Mouse (Mus musculus) bone marrow, adult 2 months (tissue): Measurements from ENCODE around the gene Cacnb2.

Experiments used
- CTCF ChIP-seq: fragments of 200-500 bp; IDR thresholded peaks from 2 replicates; pipeline ENCODE4 v1.5.1; 2011; ENCODE audit warnings: low read length, control low read depth; ENCODE audit not compliant: control insufficient read depth, insufficient read depth
- POLR2A ChIP-seq: fragments of 200-500 bp; IDR thresholded peaks from 2 replicates; pipeline ENCODE4 v1.6.1; 2011; ENCODE audit warnings: low read depth, mild to moderate bottlenecking, control low read depth, low read length, borderline replicate concordance; ENCODE audit not compliant: control insufficient read depth

DNA sequence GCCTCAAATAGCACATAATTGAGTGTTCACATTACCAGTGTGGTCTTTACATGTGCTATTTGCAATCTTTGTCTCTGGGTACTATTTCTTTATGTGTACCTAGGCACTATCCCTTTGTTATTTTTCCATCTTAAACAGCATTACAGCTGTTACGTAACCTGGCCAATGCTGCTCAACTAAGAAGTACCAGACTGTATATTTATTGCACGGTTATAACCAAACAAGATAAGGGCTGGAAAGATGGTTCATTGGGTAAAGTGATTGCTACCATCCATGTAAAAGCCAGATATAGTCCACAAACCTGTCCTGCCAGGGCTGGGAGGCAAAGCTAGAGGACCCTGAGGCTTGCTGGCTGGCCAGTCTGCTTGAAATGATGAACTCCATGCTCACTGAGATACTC, 251.2 kb downstream of the Cacnb2 start:
- TF ChIP-seq CTCF (no peak), POLR2A (no peak)
